Mouse (Mus musculus): ENCODE results near the gene 1110059E24Rik.

DNA sequence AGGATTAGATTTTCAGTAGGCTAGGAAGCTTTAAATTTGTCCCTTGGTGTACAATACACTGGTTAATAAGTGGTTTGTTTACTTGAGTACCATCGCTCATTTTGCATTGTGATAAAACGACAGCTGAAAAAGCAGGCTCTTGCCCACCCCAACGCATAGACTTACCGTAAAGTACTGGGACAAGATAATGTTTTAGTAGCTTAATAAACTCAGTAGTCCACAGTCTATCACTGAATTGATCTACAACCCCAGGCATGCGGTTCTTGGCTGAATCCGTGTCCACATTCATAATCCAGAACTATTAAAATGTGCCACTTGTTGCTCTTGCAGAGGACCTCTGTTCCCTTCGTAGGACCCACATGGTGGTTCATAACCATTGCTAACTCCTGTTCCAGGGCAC, 2.0 kb upstream of the 1110059E24Rik start:
- TF ChIP-seq POLR2A (IDR thresholded peaks at IDR 0.05; ENCODE audit: low read depth, low read length) (no peak), CTCF (IDR thresholded peaks at IDR 0.05; ENCODE audit: extremely low read depth, insufficient read depth, insufficient read length, insufficient replicate concordance) (no peak)

Measured in spleen, adult 2 months (tissue).